Mouse (Mus musculus) large intestine, adult 2 months (tissue): ENCODE data around the gene Lmod3. TPM values are rescaled to one million over a fixed set of nuclear protein-coding genes. Genes with fewer than 3 reads are reported as not detected.
A peak's percentile ranks its signal among the peaks of the same experiment; 100 is the strongest.

Source experiments
- DNase-seq: peaks from one replicate; pipeline ENCODE4 v3.0.0-alpha.2; 2012; ENCODE audit warnings: low read depth, low spot score
- WGBS: fragments of 180-500 bp; shearing (Covaris S2); methylation state at CpG from one replicate; pipeline ENCODE4 v1.1.7; 2018; 5-methylcytosine and 5-hydroxymethylcytosine counted together
- polyA plus RNA-seq: library from polyadenylated mRNA; depleted of rRNA; stranded (reverse); fragments of >200 nt; gene quantifications from 2 replicates; pipeline ENCODE4 v1.2.3, GENCODE M21; 2012

Gene Lmod3
- polyA plus RNA-seq, 1 experiment = 0.07 TPM

DNA sequence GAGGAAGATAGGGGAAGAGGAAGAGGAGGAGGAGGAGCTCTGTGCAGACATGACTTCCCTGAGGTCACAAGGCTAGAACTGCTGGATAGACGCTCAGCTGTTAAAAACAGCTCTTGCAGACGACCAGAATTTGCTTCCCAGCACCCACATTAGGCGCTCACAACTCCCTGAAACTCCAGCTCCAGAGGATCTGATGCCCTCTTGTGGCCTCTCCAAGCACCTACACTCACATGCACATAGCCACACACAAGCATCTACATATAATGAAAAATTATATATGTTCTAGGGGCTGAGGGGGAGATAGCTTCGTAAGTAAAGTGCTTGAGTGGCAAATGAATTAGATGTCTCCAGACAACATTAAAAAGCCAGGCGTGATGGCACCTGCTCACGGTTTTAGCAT lies 13.2 kb downstream of the Lmod3 start:
- no peak for DNase-seq
- WGBS = 96% methylated on average over 6 of the region's 6 CpGs

DNA sequence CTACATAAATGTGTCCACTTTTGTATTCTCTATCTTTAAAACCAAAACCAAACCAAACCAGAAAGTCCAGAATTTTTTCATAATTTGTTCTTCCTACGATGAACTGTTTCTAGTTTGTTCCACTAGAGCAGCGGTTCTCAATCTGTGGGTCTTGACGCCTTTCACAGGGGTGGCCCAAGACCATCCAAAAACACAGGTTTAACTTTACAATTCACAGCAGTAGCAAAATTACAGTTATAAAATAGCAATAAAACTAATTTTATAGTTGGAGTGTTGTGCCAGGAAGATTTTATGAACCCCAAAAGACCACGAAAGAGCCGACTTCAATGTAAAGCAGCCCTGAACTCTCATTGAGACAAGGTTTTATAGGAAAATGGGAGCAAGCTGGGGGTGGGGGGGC lies 16.5 kb downstream of the Lmod3 start:
- WGBS = 50% methylated on average over 5 of the region's 5 CpGs
- DNase-seq = no peak

DNA sequence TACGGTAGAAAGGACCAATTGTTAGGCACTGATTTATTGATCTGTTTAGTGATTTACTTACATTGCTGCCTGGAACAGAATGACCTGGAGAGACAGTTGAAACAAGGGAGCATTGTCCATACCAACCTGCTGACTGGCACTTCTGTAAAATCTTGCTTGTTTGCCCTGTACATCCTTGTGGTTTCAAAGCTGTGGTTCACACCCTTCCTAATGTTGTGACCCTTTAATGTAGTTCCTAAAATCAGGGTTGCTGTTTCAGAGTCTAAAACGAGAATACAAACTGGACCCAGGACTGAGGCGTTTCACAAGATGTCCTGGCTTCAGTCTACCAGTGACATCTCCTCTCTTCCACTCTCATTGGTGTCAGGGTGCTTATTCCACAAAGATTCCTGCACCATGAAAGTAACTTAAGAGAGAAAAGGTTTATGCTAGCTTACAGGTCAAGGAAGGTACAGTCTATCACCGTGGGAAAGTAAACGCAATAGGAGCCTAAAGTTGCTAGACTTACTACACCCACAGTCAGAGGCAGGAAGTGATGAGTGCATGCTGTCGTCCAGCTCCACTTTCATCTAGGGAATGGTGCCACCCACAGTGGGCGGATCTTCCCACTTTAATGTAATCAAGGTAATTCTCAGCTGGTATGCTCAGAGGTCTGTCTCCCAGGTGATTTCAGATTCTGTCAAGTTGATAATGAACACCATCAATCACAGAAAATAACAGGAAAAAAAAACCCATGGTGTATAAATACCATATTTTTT lies 17.5 kb downstream of the Lmod3 start:
- WGBS = 51% methylated on average over 7 of the region's 7 CpGs

DNA sequence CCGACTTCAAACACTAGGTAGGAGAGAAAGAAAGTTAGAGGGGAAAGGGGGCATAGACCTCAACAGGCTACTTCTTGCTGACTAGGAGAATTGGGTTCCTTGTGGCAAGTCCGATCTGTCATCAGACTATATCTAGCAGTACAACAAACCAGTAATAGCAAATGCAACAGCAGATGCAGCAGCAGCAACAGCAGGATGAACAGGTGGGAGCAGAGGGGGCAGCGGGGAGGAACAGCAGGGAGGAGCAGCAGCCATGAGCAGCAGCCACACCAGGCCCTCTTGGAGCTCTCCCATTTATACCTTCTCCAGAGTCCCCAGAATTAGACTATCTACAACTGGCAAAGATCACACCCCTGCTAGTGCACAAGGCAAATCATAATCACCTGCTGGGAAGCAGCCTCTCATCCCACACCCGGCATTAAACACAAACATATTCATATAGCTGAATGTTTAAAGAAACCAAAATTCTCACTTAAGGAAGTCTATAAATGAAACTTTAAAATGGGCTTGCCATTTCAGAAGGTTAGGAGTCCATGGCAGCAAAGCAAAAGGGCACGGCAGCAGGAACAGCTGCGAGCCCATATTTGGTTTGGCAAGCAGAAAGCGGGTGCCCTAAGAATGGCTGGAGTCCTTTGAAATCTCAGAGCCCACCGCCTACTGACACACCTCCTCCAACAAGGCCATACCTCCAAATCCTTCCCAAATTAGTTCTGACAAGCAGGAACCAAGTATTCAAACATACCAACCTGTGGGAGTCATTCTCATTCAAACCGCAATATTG lies 25.3 kb downstream of the Lmod3 start:
- 95% methylated on average over 9 of the region's 9 CpGs for WGBS
- no peak for DNase-seq

More for the DNA sequence above, 17.5 kb downstream of the Lmod3 start:
- no peak for DNase-seq

DNA sequence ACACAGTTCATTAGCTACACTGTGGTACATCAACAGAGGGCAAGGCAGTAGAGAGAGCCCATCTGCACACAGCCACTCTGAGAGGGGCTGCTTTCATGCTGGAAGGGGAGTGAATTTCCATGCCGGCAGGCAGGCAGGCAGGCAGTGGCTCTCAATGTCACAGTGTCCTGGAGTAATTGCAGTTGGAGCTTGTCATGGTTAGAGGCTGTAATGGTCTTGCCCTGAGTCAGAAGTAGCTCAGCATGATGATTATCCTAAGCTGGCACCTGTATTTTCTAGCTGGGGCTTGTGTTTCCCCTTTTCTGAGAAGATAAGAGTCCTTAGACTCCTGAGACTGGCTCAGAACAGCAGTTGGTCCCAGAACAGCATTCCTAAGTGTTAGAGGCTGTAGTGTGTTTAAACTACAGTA lies 26.5 kb downstream of the Lmod3 start:
- DNase-seq = no peak
- 91% methylated on average over 1 of the region's 1 CpGs for WGBS

DNA sequence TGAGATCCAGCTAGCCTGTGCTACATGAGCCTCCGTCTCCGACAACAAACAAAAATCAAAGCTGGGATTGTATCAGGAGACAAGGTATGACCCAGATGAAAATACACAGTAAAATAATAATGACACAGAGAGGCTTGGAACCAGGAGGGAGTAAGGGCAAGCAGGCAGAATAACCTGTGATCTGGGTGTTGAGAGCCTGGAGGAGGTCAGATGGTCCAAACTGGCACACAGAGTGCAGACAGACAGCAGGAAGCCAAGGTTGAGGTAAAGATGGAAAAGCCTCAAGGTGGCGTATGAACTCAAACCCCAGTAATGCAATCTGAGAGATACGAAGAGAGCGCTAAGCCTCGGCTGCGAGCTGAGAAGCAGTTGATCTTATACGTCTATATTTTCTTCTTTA lies 28.1 kb downstream of the Lmod3 start:
- 96% methylated on average over 8 of the region's 8 CpGs for WGBS
- no peak for DNase-seq

DNA sequence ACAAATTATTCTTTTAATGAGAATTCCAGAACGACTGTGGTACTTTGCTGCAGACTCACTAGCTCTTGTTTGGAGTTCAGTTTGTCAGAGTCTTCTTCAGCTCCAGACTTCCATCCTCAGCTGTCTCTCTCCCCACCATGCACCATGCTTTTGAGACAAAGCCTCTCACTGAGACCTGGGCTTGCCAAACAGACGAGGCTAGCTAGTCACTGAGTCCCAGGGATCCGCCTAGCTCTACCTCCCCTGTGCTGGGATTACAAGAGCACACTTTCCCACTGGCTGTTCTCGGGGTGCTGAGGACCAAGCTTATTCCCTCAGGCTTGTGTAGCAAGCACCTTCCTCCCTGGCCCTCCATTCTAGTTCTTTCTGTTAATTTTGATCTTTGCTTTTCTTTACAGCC lies 29.0 kb downstream of the Lmod3 start:
- no peak for DNase-seq
- 80% methylated on average over 4 of the region's 4 CpGs for WGBS

DNA sequence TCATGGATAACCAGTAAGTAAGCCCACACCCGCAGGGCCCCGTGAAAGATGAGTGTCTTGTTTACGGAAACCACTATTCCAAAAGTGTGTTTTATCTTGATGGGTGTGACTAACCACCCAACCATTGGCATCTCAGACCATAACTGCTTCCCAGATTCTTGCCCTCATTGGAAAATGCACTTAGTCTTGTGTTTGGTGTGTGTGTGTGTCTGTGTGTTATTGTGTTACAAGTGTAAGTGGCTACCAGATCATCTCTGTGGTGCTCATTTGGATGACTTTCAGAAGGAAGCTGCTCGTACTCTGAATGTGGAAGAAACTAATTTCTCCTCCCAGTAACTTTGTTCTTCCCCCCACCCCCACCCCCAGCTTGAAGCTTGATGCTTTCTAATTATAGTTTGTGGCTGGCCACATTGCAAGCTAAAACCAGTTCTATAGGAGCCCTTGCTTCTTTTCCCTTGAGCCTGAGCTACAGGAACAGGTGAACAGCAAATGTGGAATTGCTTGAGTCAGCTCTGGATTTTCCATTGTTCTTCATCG lies 29.6 kb downstream of the Lmod3 start:
- 39% methylated on average over 5 of the region's 5 CpGs for WGBS
- no peak for DNase-seq

DNA sequence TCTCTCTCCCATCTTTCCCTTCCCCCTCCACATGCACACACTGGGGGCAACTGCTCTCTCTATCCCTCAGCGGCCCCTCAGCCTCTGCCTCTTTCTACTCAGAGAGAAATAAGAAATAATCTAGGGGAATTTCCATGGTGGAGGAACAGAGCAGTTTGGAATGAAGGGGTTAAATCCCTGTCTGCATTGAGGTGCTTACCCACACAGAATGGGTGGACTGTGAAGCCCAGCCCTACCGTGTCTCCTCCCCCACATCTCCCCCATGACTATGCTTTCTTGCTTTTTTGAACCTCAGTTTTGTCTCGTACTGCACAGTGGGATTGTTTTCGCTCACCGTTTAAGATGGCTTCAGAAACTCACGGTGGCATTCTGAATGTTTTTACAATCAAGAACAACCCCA lies 30.2 kb downstream of the Lmod3 start:
- 71% methylated on average over 6 of the region's 6 CpGs for WGBS
- DNase-seq = no peak

DNA sequence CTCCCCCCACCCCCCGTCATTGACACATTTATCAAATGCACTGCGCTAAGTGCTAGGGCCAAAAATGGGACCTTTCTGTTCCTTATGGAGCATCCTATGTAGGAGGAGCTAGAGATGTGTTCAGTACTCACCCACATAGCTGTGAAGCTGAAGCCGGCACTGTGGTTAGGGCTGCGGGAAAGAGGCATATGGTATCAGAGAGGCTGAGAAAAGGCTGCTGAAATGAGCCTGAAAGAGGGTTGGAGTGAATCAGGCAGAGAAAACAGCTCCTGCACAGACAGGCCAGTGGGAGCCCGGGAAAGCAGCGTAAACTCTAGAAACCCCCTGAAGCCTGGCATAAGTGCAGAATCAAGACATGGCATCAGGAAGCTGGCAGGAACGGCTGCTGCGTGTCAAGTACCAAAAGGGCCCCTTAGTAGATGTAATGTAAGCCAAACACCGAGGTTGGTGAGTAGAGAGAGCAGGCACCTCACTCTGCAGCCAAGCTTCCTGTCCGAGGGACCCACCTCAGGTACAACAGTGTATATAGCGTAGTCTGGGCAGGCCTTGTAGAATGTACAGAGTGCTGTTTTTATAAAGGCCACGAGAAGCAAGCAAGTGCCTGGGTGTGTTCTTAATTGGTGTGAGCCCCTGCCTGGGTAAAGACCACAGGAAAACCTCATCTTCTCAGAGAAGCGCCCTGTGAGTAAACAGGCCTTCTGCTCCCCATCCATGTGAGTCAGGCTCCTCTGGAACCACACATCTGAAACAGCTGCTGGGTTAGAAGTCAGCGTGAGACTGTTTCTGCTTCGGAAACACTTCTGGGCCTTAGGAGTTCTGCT lies 31.1 kb downstream of the Lmod3 start:
- 71% methylated on average over 15 of the region's 15 CpGs for WGBS
- DNase-seq = no peak

DNA sequence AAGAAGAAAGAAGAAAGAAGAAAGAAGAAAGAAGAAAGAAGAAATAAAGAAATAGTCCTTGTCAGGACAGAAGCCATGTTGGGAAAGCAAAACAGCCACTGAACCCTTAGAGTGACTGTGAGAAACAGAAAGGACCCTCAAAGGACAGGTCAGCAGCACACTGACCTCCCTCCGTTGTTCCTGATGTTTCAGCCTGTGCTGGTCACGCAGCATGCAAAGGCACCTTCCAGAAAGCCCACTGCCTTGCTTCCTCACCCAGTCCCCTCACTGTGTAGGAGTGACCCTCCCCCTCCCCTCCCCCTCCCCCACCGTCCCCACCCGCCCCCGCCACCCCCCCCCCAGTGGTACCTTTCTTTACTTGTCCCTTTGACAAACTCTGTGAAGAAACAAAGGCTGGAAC lies 31.9 kb downstream of the Lmod3 start:
- WGBS = 76% methylated on average over 4 of the region's 5 CpGs
- DNase-seq = no peak

DNA sequence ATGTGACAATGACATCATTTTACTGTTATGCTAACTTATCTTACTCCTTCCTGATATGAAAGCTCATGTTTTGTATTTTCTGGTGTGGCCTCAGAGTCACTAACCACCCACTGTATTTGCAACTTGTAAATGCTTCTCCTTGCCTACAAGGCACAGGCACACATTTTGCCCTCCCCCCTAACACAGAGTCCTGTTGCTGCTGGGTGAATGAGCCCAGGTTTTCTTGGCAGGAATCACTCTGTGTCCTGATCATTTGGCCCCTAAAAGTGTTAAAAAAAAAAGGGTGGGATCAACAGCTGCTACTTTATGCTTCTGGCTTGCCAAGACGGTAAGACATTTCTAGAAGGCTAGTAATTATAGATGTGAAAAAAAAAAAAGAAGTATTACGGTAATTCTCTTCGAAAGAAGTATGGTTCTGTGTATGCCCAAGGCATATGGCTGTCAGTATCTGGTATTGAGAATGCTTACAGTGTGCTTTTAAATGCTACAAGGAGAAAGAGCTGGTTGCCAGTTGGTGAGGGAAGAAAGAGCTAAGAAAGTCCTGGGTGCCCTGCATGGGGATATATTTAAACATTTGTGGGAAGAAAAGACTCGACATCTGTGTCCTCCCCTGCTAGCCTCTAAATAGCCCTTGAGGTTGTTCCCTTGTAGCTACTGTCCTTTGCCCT lies 36.3 kb downstream of the Lmod3 start:
- DNase-seq = no peak
- WGBS = 41% methylated on average over 4 of the region's 4 CpGs

DNA sequence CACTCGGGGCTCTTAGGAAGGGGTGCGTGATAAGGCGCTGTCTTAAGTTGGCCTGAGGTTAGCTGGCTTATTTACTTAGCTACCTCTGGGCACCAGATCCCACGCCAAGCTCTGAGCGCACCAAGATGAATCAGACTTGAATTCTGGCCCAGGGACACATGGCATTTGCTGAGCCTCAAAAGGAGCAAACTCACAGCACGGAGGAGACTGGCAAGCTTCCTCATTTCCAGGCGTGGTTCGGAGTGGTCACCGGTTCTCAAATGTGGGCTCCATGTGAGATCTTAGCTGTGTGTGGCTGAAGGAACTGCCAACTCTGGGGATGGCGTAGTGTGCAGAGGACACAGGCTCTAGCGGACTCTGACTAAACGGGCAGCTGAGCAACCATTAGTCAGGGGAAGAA lies 40.6 kb downstream of the Lmod3 start:
- WGBS = 14% methylated on average over 12 of the region's 12 CpGs
- no peak for DNase-seq

DNA sequence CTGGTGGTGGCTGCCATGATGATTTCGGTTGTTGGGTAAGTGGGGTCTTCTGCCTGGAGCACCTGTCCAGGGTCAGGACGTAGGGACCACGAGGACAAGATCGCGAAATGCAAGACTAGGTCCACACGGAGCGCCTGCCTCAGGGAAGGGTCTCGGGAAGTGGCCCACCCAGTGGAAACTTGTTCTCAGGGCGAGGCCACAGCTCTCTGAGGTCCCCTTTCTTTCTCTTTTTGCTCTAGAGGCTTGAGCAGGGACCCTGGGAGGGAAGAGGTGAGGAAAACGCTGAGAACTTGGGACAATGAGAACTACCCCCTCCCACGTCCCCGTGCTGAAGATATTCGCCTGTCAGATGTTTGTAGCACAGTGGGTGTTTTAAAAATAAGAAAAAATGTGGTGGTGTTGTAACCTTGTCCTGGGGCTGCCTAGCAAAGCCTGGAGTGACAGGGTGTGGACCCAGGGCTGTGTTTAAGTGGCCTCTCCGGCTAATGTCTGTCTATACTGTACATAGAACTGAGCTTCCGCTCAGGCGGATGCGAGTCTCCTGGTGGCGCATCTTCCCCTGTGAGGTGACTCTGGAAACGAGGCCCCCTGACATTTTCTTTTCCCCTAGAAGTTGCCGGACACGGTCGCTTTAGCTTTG lies 41.5 kb downstream of the Lmod3 start:
- WGBS = under 1% methylated on average over 22 of the region's 22 CpGs
- no peak for DNase-seq

DNA sequence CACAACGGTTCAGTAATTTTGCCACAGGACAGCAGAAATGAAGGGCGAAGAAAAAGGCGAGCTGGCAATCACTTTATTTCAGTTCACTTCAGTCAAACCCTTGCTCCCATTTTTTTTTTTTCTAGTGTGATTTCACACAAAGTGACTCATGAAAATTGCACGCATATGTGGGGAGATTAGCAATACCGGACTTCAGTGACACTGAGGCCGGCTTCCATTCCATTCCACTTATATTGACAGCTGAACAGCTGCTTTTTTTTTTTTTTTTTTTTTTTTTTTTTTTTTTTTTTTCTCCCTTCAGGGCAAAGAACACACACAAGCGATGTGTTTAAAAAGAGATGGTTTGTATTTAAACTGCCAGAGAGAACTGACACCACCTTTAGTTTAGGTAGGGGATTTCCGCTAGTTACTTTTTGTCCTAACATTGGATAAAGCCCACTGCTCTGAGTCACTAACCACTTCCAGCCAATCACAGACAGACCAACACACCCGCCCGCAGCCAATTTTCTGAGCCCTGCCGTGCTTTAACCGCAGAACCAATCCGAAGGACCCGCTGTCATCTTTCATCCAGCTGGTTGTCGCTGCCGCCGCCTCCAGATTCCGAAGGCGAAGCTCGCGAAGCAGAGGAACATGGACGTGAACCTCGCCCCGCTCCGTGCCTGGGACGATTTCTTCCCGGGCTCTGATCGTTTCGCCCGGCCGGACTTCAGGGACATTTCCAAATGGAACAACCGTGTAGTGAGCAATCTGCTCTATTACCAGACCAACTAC lies 42.2 kb downstream of the Lmod3 start, which contains the start of gene Arl6ip5:
TSS of gene Arl6ip5 (plus strand) at position 499 of the 771 bp plus-strand sequence.
- 6% methylated on average over 32 of the region's 32 CpGs for WGBS
- peak; percentile 67 for DNase-seq

DNA sequence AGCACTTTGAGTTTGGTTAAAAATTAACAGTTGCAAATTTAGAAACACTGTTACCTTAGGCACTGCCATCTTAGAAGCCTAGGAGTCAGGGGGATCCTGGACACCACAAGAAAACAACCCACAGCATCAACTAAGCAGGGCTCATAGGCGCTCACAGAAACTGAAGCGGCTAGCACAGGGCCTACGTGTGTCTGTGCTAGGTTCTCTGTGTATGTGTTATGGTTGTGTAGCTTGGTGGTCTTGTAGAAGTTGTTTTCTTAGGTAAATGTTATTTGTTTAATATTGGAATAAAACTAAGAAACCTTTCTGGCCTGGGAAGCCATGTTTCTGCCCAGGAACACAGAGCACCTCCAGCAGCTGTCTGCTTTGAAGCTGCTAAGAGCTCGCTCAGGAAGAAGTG lies 42.8 kb downstream of the Lmod3 start:
- 88% methylated on average over 4 of the region's 4 CpGs for WGBS
- no peak for DNase-seq

DNA sequence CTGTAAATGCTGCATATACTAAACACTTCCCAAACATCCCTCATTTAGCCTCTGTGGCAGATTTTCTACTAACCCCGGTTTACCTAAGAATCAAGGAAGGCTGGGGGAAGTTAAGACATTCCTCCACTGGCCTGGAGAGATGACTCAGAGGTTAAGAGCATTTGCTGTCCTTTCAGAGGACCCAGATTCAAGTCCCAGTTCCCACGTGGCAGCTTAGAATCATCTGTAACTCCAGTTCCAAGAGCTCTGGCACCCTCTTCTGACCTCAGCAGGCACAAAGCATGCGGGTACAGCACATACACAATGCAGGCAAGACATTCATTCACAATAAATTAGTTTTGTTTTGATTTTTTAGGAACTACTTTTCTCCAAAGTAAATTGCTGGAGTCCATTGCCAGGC lies 43.4 kb downstream of the Lmod3 start:
- no peak for DNase-seq
- 61% methylated on average over 3 of the region's 3 CpGs for WGBS

DNA sequence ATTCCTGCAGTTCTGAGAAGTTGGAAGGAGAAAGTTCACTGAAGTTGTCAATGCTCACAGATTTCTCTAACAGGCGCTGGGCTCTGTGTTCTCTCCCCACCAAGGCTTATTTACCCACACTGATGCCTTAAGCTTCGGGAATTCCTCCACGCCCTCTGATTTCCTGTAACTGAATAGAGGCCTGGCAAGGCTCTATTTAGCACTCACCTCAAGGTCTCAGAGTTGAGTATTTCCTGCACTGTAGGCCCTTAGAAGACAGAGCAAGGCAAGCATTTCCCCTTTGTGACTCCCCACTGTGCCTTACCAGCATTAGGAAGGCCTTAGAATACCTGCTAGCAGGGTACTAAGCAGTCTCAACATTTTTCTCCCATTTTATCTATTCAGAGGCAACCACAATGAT lies 44.2 kb downstream of the Lmod3 start:
- WGBS = 24% methylated on average over 3 of the region's 3 CpGs
- DNase-seq = no peak
